Mouse (Mus musculus) lung, adult 2 months (tissue): ENCODE data around the gene Trpm8. TPM values are rescaled to one million over a fixed set of nuclear protein-coding genes. Genes with fewer than 3 reads are reported as not detected.

ENCODE experiments used
- DNase-seq: peaks from one replicate; pipeline ENCODE4 v3.0.0; 2022
- H3K4me1 ChIP-seq: fragments of 200-500 bp; 2 replicates; pipeline ENCODE4 v1.6.1; 2011; ENCODE audit warnings: low read length; ENCODE audit not compliant: control insufficient read depth, insufficient read depth
- H3K4me3 ChIP-seq: fragments of 200-500 bp; replicated peaks from 2 replicates; pipeline ENCODE3; 2011; ENCODE audit warnings: low read depth, mild to moderate bottlenecking, control low read depth, low read length; ENCODE audit errors: extremely low read depth
- CTCF ChIP-seq: fragments of 200-500 bp; IDR thresholded peaks from 2 replicates; pipeline ENCODE4 v1.5.1; 2011; ENCODE audit warnings: mild to moderate bottlenecking, low read length, control low read depth; ENCODE audit not compliant: insufficient read depth
- POLR2A ChIP-seq: fragments of 200-500 bp; IDR thresholded peaks from 2 replicates; pipeline ENCODE4 v1.6.1; 2011; ENCODE audit warnings: low read depth, mild to moderate bottlenecking, control low read depth, low read length, borderline replicate concordance; ENCODE audit errors: extremely low read depth
- WGBS: fragments of 180-500 bp; shearing (Covaris S2); methylation state at CpG from one replicate; pipeline ENCODE4 v1.1.7; 2018; 5-methylcytosine and 5-hydroxymethylcytosine counted together
- polyA plus RNA-seq: library from polyadenylated mRNA; depleted of rRNA; stranded (reverse); fragments of >200 nt; gene quantifications from 2 replicates; pipeline ENCODE4 v1.2.3, GENCODE M21; 2012

Gene Trpm8
- polyA plus RNA-seq, 1 experiment: not detected

GRCm38 (mm10) chr1:88273326-88273725 is 4.1 kb upstream of the Trpm8 start:
- no peak for TF ChIP-seq POLR2A
- H3K4me1 ChIP-seq: peaks cover 7% of the 10 kb centered on the region; the same call in 1 of the 2 replicates
- DNase-seq: no peak
- 96% methylated on average over 3 of the region's 3 CpGs for WGBS
- H3K4me3 ChIP-seq: no peak overlapping the region

- TF ChIP-seq POLR2A: no peak
- TF ChIP-seq CTCF: no peak
- 79% methylated on average over 4 of the region's 4 CpGs for WGBS
- Histone ChIP-seq H3K4me3 (no peak overlapping the region), H3K4me1 (peaks cover 7% of the 10 kb centered on the region; the same call in 1 of the 2 replicates)
- DNase-seq: no peak
Measured at GRCm38 (mm10) chr1:88273832-88274231, 3.6 kb upstream of the Trpm8 start.

GRCm38 (mm10) chr1:88274371-88275077 is 2.9 kb upstream of the Trpm8 start:
- TF ChIP-seq POLR2A (no peak), CTCF (no peak)
- peak; percentile 7 for DNase-seq
- whole genome bisulfite sequencing: 62% methylated on average over 11 of the region's 11 CpGs
- Histone ChIP-seq H3K4me1 (peaks cover 7% of the 10 kb centered on the region; the same call in 1 of the 2 replicates), H3K4me3 (no peak overlapping the region)

- DNase-seq: peak; percentile 4
- 68% methylated on average over 13 of the region's 13 CpGs for WGBS
Measured at GRCm38 (mm10) chr1:88275078-88275680, 2.3 kb upstream of the Trpm8 start.

GRCm38 (mm10) chr1:88275698-88276523 is 1.6 kb upstream of the Trpm8 start:
- no peak overlapping the region for H3K4me3 ChIP-seq
- 57% methylated on average over 13 of the region's 13 CpGs for WGBS

More at GRCm38 (mm10) chr1:88275078-88275680, 2.3 kb upstream of the Trpm8 start:
- Histone ChIP-seq H3K4me1 (peaks cover 7% of the 10 kb centered on the region; the same call in 1 of the 2 replicates), H3K4me3 (no peak overlapping the region)
- no peak for TF ChIP-seq CTCF
- no peak for TF ChIP-seq POLR2A

GRCm38 (mm10) chr1:88276524-88277097 is 850 bp upstream of the Trpm8 start:
- peak; percentile 60 for DNase-seq
- peak overlapping the region; percentile 67 for H3K4me3 ChIP-seq
- WGBS: 11% methylated on average over 10 of the region's 10 CpGs
- peaks cover 7% of the 10 kb centered on the region; the same call in 1 of the 2 replicates for H3K4me1 ChIP-seq
- TF ChIP-seq POLR2A (no peak), CTCF (no peak)

More at GRCm38 (mm10) chr1:88275698-88276523, 1.6 kb upstream of the Trpm8 start:
- peak; percentile 20 for DNase-seq
- TF ChIP-seq CTCF (no peak), POLR2A (no peak)
- H3K4me1 ChIP-seq: peaks cover 7% of the 10 kb centered on the region; the same call in 1 of the 2 replicates

GRCm38 (mm10) chr1:88277818-88278511 is 504 bp downstream of the Trpm8 start:
- TF ChIP-seq CTCF (no peak), POLR2A (no peak)
- WGBS: 61% methylated on average over 18 of the region's 18 CpGs
- no peak for DNase-seq
- H3K4me3 ChIP-seq: peak overlapping the region; percentile 67
- H3K4me1 ChIP-seq: peaks cover 7% of the 10 kb centered on the region; the same call in 1 of the 2 replicates

GRCm38 (mm10) chr1:88279111-88280005 is 1.9 kb downstream of the Trpm8 start:
- WGBS: 43% methylated on average over 9 of the region's 9 CpGs

More at GRCm38 (mm10) chr1:88279111-88280005, 1.9 kb downstream of the Trpm8 start:
- Histone ChIP-seq H3K4me1 (peaks cover 7% of the 10 kb centered on the region; the same call in 1 of the 2 replicates), H3K4me3 (no peak overlapping the region)
- peak; percentile 40 for DNase-seq
- TF ChIP-seq CTCF (no peak), POLR2A (no peak)
